Mouse (Mus musculus) cerebellum, adult 18-20 months (tissue): ENCODE data around the gene Pecr.
A peak's percentile ranks its signal among the peaks of the same experiment; 100 is the strongest.
"Not testable (repeated sequence)": the region's sequence is repeated elsewhere in the genome, so short reads cannot be mapped to it uniquely, and the experiment has no call there.

ENCODE experiments used
- DNase-seq, 2 experiments: peaks; one replicate each; pipeline ENCODE4 v3.0.0; 2021

Pecr gene

GRCm38 (mm10) chr1:72287893-72288292, 3.8 kb upstream of the Pecr start:
- DNase-seq: no peak

GRCm38 (mm10) chr1:72286904-72287303, 2.8 kb upstream of the Pecr start:
- no peak for DNase-seq

GRCm38 (mm10) chr1:72284539-72284938, 425 bp upstream of the Pecr start:
- DNase-seq: peak in 1 of 2 experiments; percentile 37

GRCm38 (mm10) chr1:72282604-72283003, 1.5 kb downstream of the Pecr start:
- DNase-seq: no peak

- no peak for DNase-seq
These were observed 6.0 kb downstream of the Pecr start for GRCm38 (mm10) chr1:72278085-72278484.

- no peak for DNase-seq
These were observed 21.0 kb downstream of the Pecr start for GRCm38 (mm10) chr1:72263099-72263498.

GRCm38 (mm10) chr1:72256381-72257256, 27.5 kb downstream of the Pecr start:
- DNase-seq: peak in 1 of 2 experiments; percentile 19

GRCm38 (mm10) chr1:72255854-72256175, 28.3 kb downstream of the Pecr start:
- DNase-seq: no peak

GRCm38 (mm10) chr1:72255062-72255853, 28.9 kb downstream of the Pecr start:
- DNase-seq: peak; percentile 27 to 37

GRCm38 (mm10) chr1:72254545-72255061, 29.5 kb downstream of the Pecr start:
- peak; percentile 86 to 89 for DNase-seq

- peak; percentile 30 to 33 for DNase-seq
These were observed 30.1 kb downstream of the Pecr start for GRCm38 (mm10) chr1:72253881-72254491.

GRCm38 (mm10) chr1:72251806-72252205, 32.3 kb downstream of the Pecr start:
- no peak for DNase-seq

- DNase-seq: not testable (repeated sequence)
These were observed 35.8 kb downstream of the Pecr start for GRCm38 (mm10) chr1:72248226-72248737.

- no peak for DNase-seq
These were observed 39.6 kb downstream of the Pecr start for GRCm38 (mm10) chr1:72244317-72245036.

- peak; percentile 96 to 98 for DNase-seq
These were observed 40.3 kb downstream of the Pecr start for GRCm38 (mm10) chr1:72243656-72244316.

- DNase-seq: no peak
These were observed 41.5 kb downstream of the Pecr start for GRCm38 (mm10) chr1:72242581-72243143.

- DNase-seq: not testable (repeated sequence)
These were observed 45.0 kb downstream of the Pecr start for GRCm38 (mm10) chr1:72239113-72239512.

- no peak for DNase-seq
These were observed 46.0 kb downstream of the Pecr start for GRCm38 (mm10) chr1:72238016-72238580.

- no peak for DNase-seq
These were observed 46.9 kb downstream of the Pecr start for GRCm38 (mm10) chr1:72237007-72237775.

- DNase-seq: peak; percentile 84 to 87
These were observed 47.6 kb downstream of the Pecr start for GRCm38 (mm10) chr1:72236363-72237006.
